Mouse (Mus musculus): ENCODE data around the gene Syne1. TPM values are rescaled to one million over a fixed set of nuclear protein-coding genes. Genes with fewer than 3 reads are reported as not detected.

Gene Syne1
- polyA plus RNA-seq, 1 experiment: 19.0 TPM

GRCm38 (mm10) chr10:5045671-5046070, 505.6 kb downstream of the Syne1 start:
- Histone ChIP-seq H3K79me2 (ENCODE audit: control insufficient read depth, insufficient read depth) (no peaks in the 10 kb centered on the region), H3K36me3 (ENCODE audit: control insufficient read depth, insufficient read depth) (peaks cover 71% of the 10 kb centered on the region), H3K27me3 (ENCODE audit: control insufficient read depth, insufficient read depth, insufficient read length) (no peaks in the 10 kb centered on the region), H3K4me3 (no peak overlapping the region), H3K4me2 (ENCODE audit: low read depth) (no peak overlapping the region), H3ac (ENCODE audit: control insufficient read depth, insufficient read length) (no peak overlapping the region)
- TF ChIP-seq E2F4 (IDR thresholded peaks at IDR 0.05; ENCODE audit: insufficient read depth) (no peak), USF1 (IDR thresholded peaks at IDR 0.05; ENCODE audit: low read depth) (no peak), POLR2AphosphoS2 (IDR thresholded peaks at IDR 0.05; ENCODE audit: insufficient read length, low read depth) (no peak), SRF (IDR thresholded peaks at IDR 0.05; ENCODE audit: control insufficient read depth, insufficient read length, low read depth) (no peak), TCF12 (IDR thresholded peaks at IDR 0.05; ENCODE audit: insufficient read depth, poor library complexity, severe bottlenecking) (no peak), MAX (IDR thresholded peaks at IDR 0.05; ENCODE audit: low read depth) (no peak), CEBPB (IDR thresholded peaks at IDR 0.05; ENCODE audit: insufficient read depth, poor library complexity, severe bottlenecking) (no peak), MYOG (IDR thresholded peaks at IDR 0.05; ENCODE audit: control insufficient read depth in 1 of 3, insufficient read depth in 1 of 3, insufficient read length in 2 of 3, low read depth in 2 of 3) (no peak), TCF3 (IDR thresholded peaks at IDR 0.05; ENCODE audit: insufficient read length, low read depth) (no peak), REST (IDR thresholded peaks at IDR 0.05; ENCODE audit: insufficient read depth, insufficient read length) (no peak), MYOD1 (IDR thresholded peaks at IDR 0.05; ENCODE audit: control insufficient read depth in 1 of 3, insufficient read length in 2 of 3, low read depth in 2 of 3) (no peak), POLR2A (IDR thresholded peaks at IDR 0.05; ENCODE audit: insufficient read length, low read depth) (no peak)

- TF ChIP-seq MAX (IDR thresholded peaks at IDR 0.05; ENCODE audit: low read depth): no peak
- TF ChIP-seq MYOG (IDR thresholded peaks at IDR 0.05; ENCODE audit: control insufficient read depth in 1 of 3, insufficient read depth in 1 of 3, insufficient read length in 2 of 3, low read depth in 2 of 3): no peak
- TF ChIP-seq TCF3 (IDR thresholded peaks at IDR 0.05; ENCODE audit: insufficient read length, low read depth): no peak
- H3K4me2 ChIP-seq (ENCODE audit: low read depth): no peak overlapping the region
- no peaks in the 10 kb centered on the region for H3K79me2 ChIP-seq (ENCODE audit: control insufficient read depth, insufficient read depth)
- H3K27me3 ChIP-seq (ENCODE audit: control insufficient read depth, insufficient read depth, insufficient read length): no peaks in the 10 kb centered on the region
- no peak overlapping the region for H3ac ChIP-seq (ENCODE audit: control insufficient read depth, insufficient read length)
- H3K4me3 ChIP-seq: no peak overlapping the region
- H3K36me3 ChIP-seq (ENCODE audit: control insufficient read depth, insufficient read depth): peaks cover 76% of the 10 kb centered on the region
Measured at GRCm38 (mm10) chr10:5045213-5045612, 506.1 kb downstream of the Syne1 start.

- Histone ChIP-seq H3K79me2 (ENCODE audit: control insufficient read depth, insufficient read depth) (no peaks in the 10 kb centered on the region), H3K27me3 (ENCODE audit: control insufficient read depth, insufficient read depth, insufficient read length) (no peaks in the 10 kb centered on the region), H3K36me3 (ENCODE audit: control insufficient read depth, insufficient read depth) (peaks cover 83% of the 10 kb centered on the region), H3K4me2 (ENCODE audit: low read depth) (no peak overlapping the region), H3K4me3 (no peak overlapping the region), H3ac (ENCODE audit: control insufficient read depth, insufficient read length) (no peak overlapping the region)
- TF ChIP-seq CEBPB (IDR thresholded peaks at IDR 0.05; ENCODE audit: insufficient read depth, poor library complexity, severe bottlenecking) (no peak), MAX (IDR thresholded peaks at IDR 0.05; ENCODE audit: low read depth) (no peak), TCF3 (IDR thresholded peaks at IDR 0.05; ENCODE audit: insufficient read length, low read depth) (no peak), TCF12 (IDR thresholded peaks at IDR 0.05; ENCODE audit: insufficient read depth, poor library complexity, severe bottlenecking) (no peak), MYOD1 (IDR thresholded peaks at IDR 0.05; ENCODE audit: control insufficient read depth in 1 of 3, insufficient read length in 2 of 3, low read depth in 2 of 3) (no peak)
Measured at GRCm38 (mm10) chr10:5044481-5044880, 506.8 kb downstream of the Syne1 start.

GRCm38 (mm10) chr10:5041254-5041653, 510.0 kb downstream of the Syne1 start:
- no peak for TF ChIP-seq MAX (IDR thresholded peaks at IDR 0.05; ENCODE audit: low read depth)
- peak; percentile 58 for TF ChIP-seq TCF12 (IDR thresholded peaks at IDR 0.05; ENCODE audit: insufficient read depth, poor library complexity, severe bottlenecking)
- TF ChIP-seq SRF (IDR thresholded peaks at IDR 0.05; ENCODE audit: control insufficient read depth, insufficient read length, low read depth): no peak
- peak in 2 of 3 experiments; percentile 90 to 97 for TF ChIP-seq MYOD1 (IDR thresholded peaks at IDR 0.05; ENCODE audit: control insufficient read depth in 1 of 3, insufficient read length in 2 of 3, low read depth in 2 of 3)
- no peak for TF ChIP-seq USF1 (IDR thresholded peaks at IDR 0.05; ENCODE audit: low read depth)
- peak; percentile 46 for TF ChIP-seq POLR2AphosphoS2 (IDR thresholded peaks at IDR 0.05; ENCODE audit: insufficient read length, low read depth)
- no peak for TF ChIP-seq CEBPB (IDR thresholded peaks at IDR 0.05; ENCODE audit: insufficient read depth, poor library complexity, severe bottlenecking)
- no peak for TF ChIP-seq POLR2A (IDR thresholded peaks at IDR 0.05; ENCODE audit: insufficient read length, low read depth)
- no peak for TF ChIP-seq E2F4 (IDR thresholded peaks at IDR 0.05; ENCODE audit: insufficient read depth)
- peak; percentile 78 for TF ChIP-seq TCF3 (IDR thresholded peaks at IDR 0.05; ENCODE audit: insufficient read length, low read depth)
- TF ChIP-seq MYOG (IDR thresholded peaks at IDR 0.05; ENCODE audit: control insufficient read depth in 1 of 3, insufficient read depth in 1 of 3, insufficient read length in 2 of 3, low read depth in 2 of 3): peak; percentile 88 to 99 (median 88)
- no peak for TF ChIP-seq REST (IDR thresholded peaks at IDR 0.05; ENCODE audit: insufficient read depth, insufficient read length)
- Histone ChIP-seq H3K79me2 (ENCODE audit: control insufficient read depth, insufficient read depth) (no peaks in the 10 kb centered on the region), H3K4me2 (ENCODE audit: low read depth) (no peak overlapping the region), H3K27me3 (ENCODE audit: control insufficient read depth, insufficient read depth, insufficient read length) (no peaks in the 10 kb centered on the region), H3K36me3 (ENCODE audit: control insufficient read depth, insufficient read depth) (peaks cover 80% of the 10 kb centered on the region), H3K4me3 (no peak overlapping the region), H3ac (ENCODE audit: control insufficient read depth, insufficient read length) (no peak overlapping the region)

GRCm38 (mm10) chr10:5032192-5033048, 518.9 kb downstream of the Syne1 start:
- TF ChIP-seq E2F4 (IDR thresholded peaks at IDR 0.05; ENCODE audit: insufficient read depth) (no peak), USF1 (IDR thresholded peaks at IDR 0.05; ENCODE audit: low read depth) (no peak), POLR2A (IDR thresholded peaks at IDR 0.05; ENCODE audit: insufficient read length, low read depth) (no peak), POLR2AphosphoS2 (IDR thresholded peaks at IDR 0.05; ENCODE audit: insufficient read length, low read depth) (no peak), REST (IDR thresholded peaks at IDR 0.05; ENCODE audit: insufficient read depth, insufficient read length) (no peak), MYOG (IDR thresholded peaks at IDR 0.05; ENCODE audit: control insufficient read depth in 1 of 3, insufficient read depth in 1 of 3, insufficient read length in 2 of 3, low read depth in 2 of 3) (no peak), TCF12 (IDR thresholded peaks at IDR 0.05; ENCODE audit: insufficient read depth, poor library complexity, severe bottlenecking) (no peak), MYOD1 (IDR thresholded peaks at IDR 0.05; ENCODE audit: control insufficient read depth in 1 of 3, insufficient read length in 2 of 3, low read depth in 2 of 3) (no peak), SRF (IDR thresholded peaks at IDR 0.05; ENCODE audit: control insufficient read depth, insufficient read length, low read depth) (no peak), MAX (IDR thresholded peaks at IDR 0.05; ENCODE audit: low read depth) (no peak), CEBPB (IDR thresholded peaks at IDR 0.05; ENCODE audit: insufficient read depth, poor library complexity, severe bottlenecking) (no peak), TCF3 (IDR thresholded peaks at IDR 0.05; ENCODE audit: insufficient read length, low read depth) (no peak)
- H3K27me3 ChIP-seq (ENCODE audit: control insufficient read depth, insufficient read depth, insufficient read length): no peaks in the 10 kb centered on the region
- no peak overlapping the region for H3K4me3 ChIP-seq
- H3ac ChIP-seq (ENCODE audit: control insufficient read depth, insufficient read length): no peak overlapping the region
- H3K36me3 ChIP-seq (ENCODE audit: control insufficient read depth, insufficient read depth): peaks cover 53% of the 10 kb centered on the region
- no peaks in the 10 kb centered on the region for H3K79me2 ChIP-seq (ENCODE audit: control insufficient read depth, insufficient read depth)
- H3K4me2 ChIP-seq (ENCODE audit: low read depth): no peak overlapping the region

Data from myocyte (in vitro differentiated cells).